Mouse (Mus musculus): ENCODE data around the gene Cacna1g. TPM values are rescaled to one million over a fixed set of nuclear protein-coding genes. Genes with fewer than 3 reads are reported as not detected.

Cacna1g gene
- total RNA-seq, 2 experiments from 2014 or later = 0.32 to 0.70 TPM

GRCm38 (mm10) chr11:94482738-94483137 is 8.7 kb upstream of the Cacna1g start:
- DNase-seq (ENCODE audit: low spot score in 2 of 2) = no peak

DNA sequence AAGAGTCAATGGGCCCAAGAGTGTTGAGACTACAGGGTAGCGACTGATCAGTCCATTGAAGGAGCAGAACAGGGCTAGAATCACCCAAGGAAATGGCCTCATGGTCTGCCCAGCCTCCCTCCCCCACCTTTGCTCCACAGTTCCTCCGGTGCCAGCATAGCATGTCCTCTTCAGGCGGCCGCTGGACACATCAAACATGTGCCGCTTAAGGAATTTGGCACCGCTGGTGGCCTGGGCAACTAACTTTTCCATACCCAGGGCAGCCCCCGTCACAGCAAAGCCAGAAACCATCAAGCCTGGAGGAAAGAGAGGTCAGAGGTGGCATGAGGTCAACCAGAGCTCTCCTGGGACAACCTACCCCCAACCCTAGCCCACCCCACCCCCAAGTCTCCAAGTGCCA is 8.0 kb upstream of the Cacna1g start:
- no peak for DNase-seq (ENCODE audit: low spot score in 2 of 2)

DNA sequence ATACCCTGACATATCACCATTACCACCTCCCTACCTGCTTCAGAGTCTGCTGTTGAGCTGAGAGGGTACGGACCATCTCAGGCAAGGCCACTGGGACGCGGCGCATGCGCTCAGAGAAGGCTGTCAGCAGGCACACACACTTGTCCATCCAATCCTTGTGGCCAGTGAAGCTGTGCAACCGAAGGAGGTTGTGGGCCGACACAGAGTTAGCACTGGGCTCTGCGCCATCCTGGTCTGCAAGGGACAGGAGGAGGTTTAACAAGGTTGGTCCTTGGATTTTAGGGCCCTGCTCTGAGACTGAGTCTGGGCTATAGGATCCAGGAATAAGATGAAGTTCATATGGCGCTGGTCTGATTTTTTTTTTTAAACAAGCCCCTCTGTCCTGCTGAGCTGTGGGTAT is 6.4 kb upstream of the Cacna1g start:
- no peak for DNase-seq (ENCODE audit: low spot score in 2 of 2)

DNA sequence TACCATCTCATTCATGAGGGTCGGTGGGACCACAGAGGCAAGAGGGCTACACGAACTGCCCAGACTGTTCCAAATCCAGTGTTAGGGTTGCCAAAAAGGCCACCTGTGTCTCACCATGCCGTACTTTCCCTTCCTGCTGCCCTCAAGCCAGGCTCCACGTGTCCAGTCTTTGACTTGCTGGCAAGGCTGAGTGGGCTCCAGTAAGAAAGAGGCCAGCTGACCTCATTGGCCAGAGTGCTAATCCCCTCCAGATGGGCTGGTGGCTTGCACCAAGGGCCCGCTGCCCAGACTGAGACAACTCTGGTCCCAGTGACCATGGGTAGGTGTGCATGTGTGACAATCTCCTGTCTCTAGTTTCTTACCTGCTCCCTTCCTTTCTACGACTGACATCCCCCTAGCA is 3.7 kb upstream of the Cacna1g start:
- DNase-seq (ENCODE audit: low spot score in 2 of 2) = no peak

DNA sequence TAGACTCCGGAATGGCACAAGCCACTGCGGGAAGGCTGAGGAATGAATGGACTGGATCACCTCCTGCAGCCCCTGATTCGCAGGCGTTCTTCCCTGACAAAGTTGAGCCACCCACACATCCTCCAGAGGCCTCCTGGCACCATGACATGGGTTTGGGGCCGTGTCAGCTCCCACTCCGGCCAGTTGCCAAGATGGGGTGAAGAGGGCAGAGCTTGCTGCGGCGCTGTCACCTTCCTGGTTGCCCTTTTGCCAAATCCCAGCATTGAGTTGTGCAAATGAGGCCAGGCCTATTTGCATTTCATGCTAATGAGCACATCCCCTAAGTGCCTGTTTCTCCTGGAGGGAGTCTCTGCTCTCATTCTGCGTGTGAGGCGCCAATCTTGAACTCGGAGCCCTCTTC is 1.7 kb upstream of the Cacna1g start:
- no peak for DNase-seq (ENCODE audit: low spot score in 2 of 2)

DNA sequence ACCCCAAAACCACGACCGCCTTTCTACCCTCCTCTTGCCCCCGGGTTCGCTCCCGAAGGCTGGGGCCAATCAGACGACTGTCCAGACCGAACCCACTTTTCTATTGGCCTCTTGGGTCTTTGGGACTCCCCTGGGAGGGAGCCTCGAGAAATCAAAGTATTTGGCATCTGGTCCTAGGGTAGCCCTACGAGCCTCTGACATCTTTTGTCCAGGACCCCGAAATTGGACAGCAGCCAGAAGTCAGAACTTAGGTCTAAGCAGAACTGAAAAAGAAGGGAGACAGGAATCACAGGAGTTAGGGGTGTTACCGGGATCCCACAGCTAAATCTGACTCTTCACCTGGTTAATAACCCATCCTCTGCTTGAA is 529 bp upstream of the Cacna1g start:
- DNase-seq (ENCODE audit: low spot score in 2 of 2) = no peak

DNA sequence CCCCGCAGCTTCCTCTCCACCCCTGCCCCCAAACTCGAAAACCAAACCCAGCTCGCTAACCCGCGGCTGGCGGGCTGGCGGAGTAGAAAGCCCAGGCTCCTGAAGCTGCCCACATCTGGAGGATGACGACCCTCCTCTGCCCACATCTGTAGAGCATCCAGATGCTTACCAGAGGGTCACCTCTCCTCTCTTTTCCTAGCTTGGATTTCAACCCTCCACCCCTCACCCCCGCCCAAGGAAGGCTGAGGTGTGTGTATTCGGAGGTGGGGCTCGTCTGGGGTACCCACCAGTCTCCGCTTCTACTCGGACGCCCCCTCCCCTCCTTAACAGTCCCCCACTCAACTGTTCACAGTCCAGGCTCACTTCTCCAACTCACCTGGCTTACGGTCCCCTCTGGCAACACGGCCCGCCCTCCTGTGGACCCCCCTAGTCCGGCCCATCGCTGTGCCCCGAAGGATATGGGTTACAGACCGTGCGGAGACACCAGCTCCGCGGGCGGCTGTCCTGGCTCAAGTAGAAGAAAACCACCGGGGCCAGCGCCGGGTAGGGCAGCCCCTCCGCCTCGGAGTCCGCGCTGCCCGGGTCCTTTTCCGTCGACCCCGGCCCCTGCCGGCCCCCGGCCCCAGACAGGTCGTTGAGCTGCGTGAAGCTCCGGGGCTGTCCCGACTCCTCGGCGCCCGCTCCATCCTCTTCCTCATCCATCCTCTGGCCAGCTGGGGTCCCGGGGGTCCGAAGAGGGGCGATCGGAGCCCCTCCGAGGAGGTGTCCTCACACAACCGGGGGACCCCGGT is 887 bp downstream of the Cacna1g start:
- no peak for DNase-seq (ENCODE audit: low spot score in 2 of 2)

DNA sequence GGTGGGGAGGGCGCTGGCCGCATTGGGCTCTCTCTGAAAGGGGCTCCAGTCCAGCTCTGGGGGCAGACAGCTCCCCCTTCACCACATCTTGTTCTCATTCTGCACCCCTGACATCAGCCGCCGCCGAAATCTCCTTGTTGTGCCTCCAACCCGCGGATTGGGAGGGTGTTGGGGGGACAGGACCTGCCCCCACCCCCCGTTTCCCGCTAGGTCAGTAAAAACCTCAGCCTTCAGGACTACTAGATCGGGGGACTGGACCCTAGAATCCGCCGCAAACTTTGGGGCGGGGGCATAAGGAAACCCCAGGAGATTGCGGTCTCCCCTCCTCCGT is 1.4 kb downstream of the Cacna1g start:
- DNase-seq (ENCODE audit: low spot score in 2 of 2) = no peak

GRCm38 (mm10) chr11:94471740-94472584 is 2.0 kb downstream of the Cacna1g start:
- no peak for DNase-seq (ENCODE audit: low spot score in 2 of 2)

GRCm38 (mm10) chr11:94470391-94470790 is 3.6 kb downstream of the Cacna1g start:
- no peak for DNase-seq (ENCODE audit: low spot score in 2 of 2)

GRCm38 (mm10) chr11:94469136-94470064 is 4.6 kb downstream of the Cacna1g start:
- DNase-seq (ENCODE audit: low spot score in 2 of 2) = no peak

DNA sequence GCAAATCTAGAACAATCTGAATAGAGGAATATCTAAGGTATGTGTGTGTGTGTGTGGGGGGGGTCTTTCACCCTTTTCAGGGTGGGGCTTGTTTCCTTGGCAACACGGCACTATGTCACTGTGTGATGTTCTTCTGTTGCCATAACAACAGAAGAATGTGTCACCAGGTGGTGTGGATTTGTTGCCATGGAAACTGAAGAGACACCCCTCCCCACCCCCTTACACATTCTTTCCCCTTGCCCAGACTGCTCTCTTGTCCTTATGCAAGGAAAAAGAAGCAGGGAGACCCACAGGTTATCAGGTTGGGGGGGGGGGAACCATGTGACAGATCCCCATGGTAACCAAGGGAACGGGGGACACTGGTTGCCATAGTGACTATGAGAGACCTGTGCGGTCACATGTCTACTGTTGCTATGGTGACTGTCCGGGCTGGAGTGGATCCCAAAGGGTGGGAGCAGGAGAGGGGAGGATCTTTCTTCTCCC is 5.4 kb downstream of the Cacna1g start:
- DNase-seq (ENCODE audit: low spot score in 2 of 2) = no peak

- DNase-seq (ENCODE audit: low spot score in 2 of 2) = no peak
Measured at GRCm38 (mm10) chr11:94466333-94466855, 7.6 kb downstream of the Cacna1g start.

DNA sequence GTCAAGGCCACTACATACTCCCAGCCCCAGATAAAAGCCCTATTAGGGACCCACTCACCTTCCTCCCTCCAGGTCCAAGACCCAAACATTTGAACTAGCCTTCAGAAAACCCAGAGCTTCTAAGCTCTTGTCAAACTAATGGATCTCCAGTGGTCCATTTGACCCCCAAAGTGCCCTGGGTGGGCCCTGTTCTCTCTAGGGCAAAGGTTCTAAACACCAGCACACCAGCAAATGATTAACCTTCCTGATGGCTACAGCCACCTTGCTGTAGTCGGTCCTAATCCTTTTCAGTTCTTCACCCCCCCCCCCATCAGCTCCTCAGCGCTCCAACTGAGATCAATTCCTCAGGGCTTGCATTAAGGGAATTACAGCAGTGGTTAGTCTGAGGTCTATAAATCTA is 9.8 kb downstream of the Cacna1g start:
- DNase-seq (ENCODE audit: low spot score in 2 of 2) = no peak

DNA sequence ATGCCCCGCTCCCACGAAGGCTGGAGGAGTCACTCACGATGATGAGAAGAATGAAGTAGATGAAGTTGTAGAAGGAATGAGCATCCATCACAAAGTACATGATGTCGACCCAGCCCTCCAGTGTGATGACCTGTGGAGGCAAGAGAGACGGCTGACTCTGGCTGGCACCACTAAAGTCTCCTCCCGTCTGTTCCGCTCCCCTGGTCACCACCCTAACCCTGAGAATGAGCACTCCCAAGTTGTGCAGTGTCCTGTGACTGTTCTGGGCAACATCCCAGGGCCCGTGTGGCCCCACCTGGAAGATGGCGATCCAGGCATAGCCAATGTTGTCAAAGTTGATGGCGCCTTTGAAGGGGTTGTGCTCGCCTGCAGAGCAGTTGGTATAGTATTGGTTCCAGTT is 12.1 kb downstream of the Cacna1g start:
- no peak for DNase-seq (ENCODE audit: low spot score in 2 of 2)

- DNase-seq (ENCODE audit: low spot score in 2 of 2) = no peak
Measured at GRCm38 (mm10) chr11:94457001-94457400, 17.0 kb downstream of the Cacna1g start.

DNA sequence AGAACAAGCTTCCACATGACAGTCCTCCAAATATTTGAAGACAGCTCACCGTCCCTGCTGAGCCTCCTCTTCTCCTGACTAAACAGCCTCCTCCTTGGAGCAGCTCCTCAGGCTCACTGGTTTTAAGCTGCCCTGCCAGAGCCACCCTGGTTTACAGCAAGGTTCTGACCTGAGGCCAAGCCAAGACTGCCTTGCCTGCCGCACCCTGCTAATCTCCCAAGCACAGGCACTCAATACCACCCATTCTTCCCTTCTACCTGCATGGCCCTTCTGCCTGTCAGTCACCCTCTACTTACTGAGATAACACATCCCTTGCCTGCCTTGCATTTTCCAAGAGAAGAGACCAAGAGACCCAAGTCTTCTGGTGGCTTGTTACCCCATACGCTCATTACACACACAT is 17.7 kb downstream of the Cacna1g start:
- DNase-seq (ENCODE audit: low spot score in 2 of 2) = no peak

DNA sequence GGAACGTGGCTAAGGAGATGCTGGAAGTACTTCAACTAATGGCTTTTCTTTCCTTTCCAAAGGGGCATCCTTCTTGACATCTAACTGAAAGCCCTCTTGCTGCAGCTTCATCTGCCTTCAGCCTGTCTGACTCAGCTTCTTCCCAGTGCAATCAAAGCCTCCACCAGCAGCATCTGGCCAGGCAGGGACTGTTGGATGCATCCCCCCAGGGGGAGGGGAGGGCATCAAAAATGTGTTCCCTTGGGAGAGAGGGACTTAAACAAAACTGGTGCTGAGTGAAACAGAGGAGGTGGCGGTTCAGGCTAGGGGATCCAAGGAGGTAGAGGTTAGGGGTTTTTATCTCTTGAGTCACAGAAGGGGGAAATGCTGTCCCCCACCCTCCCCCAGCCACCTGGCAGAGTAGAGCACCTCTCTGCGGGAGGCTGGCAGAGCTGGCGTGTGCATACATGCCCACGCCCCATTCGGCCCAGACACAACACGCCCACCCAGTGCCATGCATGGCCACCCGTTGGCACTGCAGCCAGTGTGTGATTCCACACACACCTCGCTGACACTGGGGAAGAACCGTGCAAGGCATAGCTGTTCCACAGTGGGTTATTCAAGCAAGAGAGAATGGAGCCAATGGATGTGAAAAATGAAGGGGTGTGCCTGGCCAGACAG is 18.7 kb downstream of the Cacna1g start:
- DNase-seq (ENCODE audit: low spot score in 2 of 2) = no peak

GRCm38 (mm10) chr11:94454756-94455155 is 19.2 kb downstream of the Cacna1g start:
- DNase-seq (ENCODE audit: low spot score in 2 of 2) = no peak

- no peak for DNase-seq (ENCODE audit: low spot score in 2 of 2)
Measured at GRCm38 (mm10) chr11:94451091-94451773, 22.8 kb downstream of the Cacna1g start.
